Mouse (Mus musculus): ENCODE results near the gene Igf2bp2.
A peak's percentile ranks its signal among the peaks of the same experiment; 100 is the strongest.

The Igf2bp2 gene

GRCm38 (mm10) chr16:22097659-22098058 is 65.4 kb downstream of the Igf2bp2 start:
- DNase-seq: no peak

- no peak for DNase-seq
Measured at GRCm38 (mm10) chr16:22095751-22096150, 67.3 kb downstream of the Igf2bp2 start.

GRCm38 (mm10) chr16:22091255-22091783 is 71.8 kb downstream of the Igf2bp2 start:
- no peak for DNase-seq

- no peak for DNase-seq
Measured at GRCm38 (mm10) chr16:22085411-22085810, 77.7 kb downstream of the Igf2bp2 start.

DNA sequence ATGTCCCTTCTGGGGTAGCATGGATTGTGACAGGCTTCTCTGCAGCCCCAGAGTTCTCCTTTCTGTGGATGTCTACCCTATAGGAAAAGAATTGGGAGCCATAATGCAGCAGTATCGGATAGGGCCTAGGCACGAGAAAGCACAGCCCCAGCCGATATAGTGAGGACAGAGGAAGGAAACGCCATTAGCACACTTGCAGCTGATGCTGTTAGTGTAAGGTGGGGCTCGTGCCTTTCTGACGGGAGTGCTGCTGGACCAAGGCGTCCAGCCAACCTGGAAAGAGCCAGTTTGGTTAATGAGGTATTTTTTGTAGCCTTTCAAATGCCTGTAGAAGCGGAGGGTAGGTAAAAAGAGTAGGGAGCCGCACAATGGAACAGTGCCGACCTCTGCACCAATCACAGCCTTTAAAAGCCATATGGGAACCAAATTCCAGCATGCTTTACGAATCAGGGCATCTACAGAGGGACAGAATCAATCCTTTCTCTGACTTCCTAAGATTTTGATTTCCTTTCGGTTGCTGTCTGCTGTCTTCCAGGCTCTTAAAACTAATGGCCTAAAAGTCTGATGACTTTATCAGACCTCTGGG is 82.9 kb downstream of the Igf2bp2 start:
- DNase-seq: no peak

DNA sequence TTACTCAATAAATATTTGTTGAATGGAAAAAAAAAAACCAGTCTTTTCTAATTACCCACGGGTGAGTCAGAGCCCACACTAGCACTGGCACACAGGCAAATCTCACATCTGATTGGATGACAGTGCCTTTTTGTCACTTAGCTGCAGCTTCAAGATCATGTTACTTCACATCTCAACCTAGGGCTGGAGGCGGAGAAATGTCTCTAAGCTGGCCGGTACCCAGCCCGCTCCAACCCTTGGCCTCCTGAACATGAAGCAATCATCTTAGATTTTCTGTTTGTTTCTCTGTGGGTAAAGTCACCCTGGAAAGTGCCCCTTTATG is 86.5 kb downstream of the Igf2bp2 start:
- no peak for DNase-seq

- no peak for DNase-seq
Measured at GRCm38 (mm10) chr16:22075829-22076619, 87.1 kb downstream of the Igf2bp2 start.

DNA sequence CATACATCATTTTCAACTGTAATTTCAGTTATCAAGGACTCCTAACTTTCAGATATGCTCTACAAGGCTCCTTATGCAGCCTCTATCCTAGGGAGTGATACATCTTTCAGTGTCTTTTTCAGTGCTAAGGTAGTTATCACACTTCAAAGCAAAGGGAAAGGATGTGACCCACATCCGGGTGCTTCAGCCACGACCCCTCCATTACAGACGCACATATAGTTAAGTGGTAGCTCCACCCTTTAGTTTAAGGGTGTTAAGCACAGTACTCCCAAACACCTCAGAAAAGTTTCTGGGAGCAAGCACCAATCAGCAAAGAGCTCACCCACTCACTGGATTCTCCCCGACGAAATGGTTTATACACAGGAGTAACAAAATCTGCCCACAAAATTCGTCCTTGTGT is 88.0 kb downstream of the Igf2bp2 start:
- DNase-seq: no peak

DNA sequence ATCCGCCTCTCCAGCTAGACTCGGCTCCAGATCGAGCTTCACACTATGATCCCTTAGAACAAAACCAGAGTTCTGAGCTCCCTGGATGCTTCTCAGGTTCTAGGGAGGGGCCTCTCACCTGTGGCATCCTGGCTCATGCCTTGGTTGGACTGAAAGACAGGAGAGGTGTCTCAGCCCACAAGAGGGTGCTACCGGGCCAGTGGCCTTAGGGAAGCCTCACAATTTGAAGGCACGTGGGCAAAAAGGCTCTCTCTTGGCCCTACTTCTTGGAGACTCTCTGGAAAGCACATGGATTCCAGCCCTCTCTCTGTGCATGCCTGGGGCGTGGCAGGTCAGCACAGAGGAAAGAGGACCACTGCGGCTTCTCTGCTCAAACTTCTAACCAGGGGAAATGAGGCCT is 91.7 kb downstream of the Igf2bp2 start:
- DNase-seq: no peak

DNA sequence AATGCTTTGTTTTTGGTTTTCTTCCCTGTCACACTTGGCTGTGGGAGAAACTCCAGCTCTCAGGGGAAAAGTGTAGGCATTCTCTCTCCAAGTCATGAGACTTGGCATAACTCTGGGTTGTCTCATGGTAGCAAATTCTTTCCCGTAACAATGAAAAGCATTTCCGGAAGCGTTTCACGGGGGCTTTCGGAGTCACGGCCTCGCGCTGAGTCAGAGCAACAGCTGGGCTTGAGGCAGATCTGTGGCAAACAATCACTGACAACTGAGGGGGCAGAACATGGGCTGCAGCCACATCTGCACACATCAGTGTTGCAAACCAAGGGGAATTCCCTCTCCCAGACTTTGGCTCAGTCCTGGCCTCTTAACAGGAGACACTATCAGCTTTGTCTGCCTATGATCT is 95.7 kb downstream of the Igf2bp2 start:
- DNase-seq: peak; percentile 37 to 55

GRCm38 (mm10) chr16:22065536-22065935 is 97.6 kb downstream of the Igf2bp2 start:
- no peak for DNase-seq

- DNase-seq: peak in 1 of 2 experiments; percentile 16
Measured at GRCm38 (mm10) chr16:22062284-22062683, 100.8 kb downstream of the Igf2bp2 start.

GRCm38 (mm10) chr16:22061555-22062160 is 101.4 kb downstream of the Igf2bp2 start:
- no peak for DNase-seq

DNA sequence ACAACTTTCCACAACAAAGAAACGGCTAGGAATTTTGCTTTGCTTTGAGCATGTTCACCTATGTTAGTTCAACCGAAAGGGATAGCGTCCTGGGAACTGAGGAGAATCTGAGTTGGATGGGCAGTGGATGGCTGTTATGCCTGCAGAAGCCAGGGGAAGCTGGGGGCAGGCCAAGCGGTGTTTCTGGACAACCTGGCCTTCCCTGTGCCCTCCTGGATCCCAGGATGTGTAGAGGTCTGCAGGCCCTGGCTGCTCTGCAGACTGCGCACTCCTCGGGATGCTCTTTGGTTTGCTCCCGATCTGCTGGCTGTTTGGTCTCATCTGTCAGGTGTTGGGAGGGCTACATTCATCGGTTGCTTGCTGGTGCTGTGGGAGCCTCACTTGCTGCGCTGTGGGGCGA is 102.7 kb downstream of the Igf2bp2 start:
- no peak for DNase-seq

DNA sequence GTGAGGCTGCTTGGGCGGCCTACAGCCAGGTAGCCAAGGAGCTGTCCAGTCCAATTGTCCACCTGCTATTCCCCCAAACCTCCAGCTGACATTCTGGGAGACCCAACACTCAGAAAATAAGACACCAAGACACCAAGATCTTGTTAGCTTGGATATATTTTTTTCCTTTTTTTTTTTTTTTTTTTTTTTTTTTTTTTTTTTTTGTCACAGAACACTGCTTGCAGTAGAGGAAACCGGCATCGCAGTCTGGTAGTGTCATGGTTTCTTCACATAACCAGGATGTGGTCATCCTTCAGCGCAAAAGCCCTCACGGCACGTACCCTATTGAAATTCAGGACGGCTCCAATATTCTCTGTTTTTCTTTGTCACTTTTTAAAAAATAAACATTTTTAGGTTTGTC is 104.2 kb downstream of the Igf2bp2 start:
- no peak for DNase-seq

DNA sequence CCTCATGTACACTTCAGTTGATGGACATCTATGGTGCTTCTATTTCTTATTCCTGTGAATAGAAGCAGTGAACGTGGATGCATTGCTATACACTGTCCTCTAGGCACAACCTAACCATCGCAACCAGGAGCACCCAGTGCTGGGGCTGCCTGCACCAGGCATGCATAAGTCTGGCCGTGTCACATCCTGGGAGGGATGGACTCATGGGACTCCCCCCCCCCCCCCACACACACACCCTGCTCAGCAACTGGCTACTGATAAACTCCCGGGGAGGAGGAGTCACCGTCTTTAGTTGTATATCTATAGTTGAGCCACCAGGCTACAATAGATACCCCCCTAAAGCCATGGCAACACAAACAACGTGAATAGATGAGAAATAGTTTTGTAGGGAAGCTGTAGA is 105.6 kb downstream of the Igf2bp2 start:
- DNase-seq: no peak

DNA sequence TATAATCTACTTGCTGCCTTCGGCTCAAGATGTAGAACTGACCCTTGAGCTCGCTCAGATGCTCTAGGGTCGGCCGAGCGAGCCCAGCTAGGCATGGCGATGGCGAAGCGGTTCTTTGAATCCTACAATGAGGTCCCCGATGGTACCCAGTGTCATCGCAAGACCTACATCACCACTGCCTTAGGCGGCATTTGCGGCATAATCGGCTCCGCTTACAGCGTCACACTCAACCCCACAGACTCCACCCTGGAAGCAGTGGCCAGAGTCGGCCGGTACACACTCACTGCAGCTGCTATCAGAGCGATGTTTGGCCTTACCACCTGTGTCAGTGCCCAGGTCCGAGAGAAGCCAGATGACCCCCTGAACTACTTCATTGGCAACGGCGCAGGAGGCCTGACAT is 109.7 kb downstream of the Igf2bp2 start:
- DNase-seq: no peak

GRCm38 (mm10) chr16:22046739-22047366 is 116.2 kb downstream of the Igf2bp2 start:
- DNase-seq: no peak

- no peak for DNase-seq
Measured at GRCm38 (mm10) chr16:22045930-22046329, 117.2 kb downstream of the Igf2bp2 start.

- no peak for DNase-seq
Measured at GRCm38 (mm10) chr16:22043830-22044229, 119.3 kb downstream of the Igf2bp2 start.

DNA sequence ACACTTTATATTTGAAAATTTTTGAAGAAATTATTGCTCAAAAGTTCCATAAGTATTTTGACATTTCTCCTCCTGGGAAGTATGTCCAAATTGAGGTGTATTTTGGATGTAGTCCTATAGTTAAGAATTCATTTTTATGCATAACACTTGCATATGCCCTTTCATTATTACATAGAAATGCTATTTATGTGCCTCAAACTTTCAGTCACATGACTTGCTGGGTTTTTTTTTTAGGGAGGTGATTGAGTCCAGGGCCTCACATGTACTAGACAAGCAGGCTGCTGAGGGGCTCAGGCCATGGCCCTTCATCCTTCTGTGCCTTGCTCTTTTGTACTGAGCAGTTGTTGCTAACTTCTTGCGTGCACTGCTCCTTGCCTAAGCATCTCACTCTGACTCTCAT is 123.1 kb downstream of the Igf2bp2 start:
- no peak for DNase-seq

DNA sequence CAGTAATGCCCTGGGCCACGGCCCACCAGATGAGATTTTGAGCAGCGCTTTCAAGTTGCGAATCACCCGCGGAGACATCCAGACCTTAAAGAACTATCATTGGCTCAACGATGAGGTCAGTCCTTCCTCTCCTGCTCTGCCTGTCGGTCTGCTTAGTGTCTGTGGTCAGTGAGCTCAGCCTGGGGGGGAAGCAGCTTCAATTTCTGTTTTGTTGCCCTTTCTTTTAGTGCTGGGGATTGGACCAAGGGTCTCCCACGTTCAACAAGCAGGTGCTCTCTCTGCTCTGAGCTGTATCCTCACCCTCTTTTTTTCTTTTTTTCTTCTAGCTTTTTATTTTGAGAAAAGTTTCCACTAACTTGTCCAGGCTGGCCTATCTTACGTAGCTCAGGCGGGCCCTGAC is 124.5 kb downstream of the Igf2bp2 start:
- DNase-seq: no peak

DNA sequence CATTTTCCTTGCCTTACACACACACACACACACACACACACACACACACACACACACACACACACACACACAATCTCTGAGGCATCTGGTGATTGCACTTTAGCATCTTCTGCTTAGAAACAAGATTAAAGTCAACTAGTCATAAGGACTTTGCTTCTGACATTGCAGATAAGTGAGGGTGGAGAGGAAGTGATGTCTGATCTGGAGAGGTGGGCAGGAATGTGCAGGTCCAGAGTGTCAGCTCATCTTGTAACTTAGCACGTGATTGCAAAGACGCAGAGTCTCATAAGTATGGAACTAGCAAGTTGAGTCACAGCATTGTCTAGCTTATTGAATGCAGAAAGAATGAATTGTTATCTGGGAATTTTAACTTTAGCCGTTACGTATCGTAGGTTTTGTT is 135.6 kb downstream of the Igf2bp2 start:
- DNase-seq: no peak

DNA sequence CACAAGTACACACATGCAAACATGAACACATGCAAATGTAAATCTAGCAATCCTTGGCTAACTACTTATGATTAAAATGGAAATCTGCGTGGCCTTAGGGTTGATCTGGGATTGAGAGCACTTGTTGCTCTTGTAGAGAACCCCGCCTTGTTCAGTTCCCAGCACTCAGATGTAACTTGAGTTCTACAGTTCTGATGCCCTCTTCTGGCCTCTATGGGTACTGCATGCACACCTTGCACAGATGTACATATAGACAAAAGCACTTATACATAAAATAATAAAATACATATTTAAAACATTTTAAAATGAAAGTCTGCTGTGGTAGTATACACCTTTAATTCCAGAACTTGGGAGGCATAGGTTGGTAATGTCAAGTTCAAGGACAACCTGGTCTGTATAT is 141.0 kb downstream of the Igf2bp2 start:
- peak in 1 of 2 experiments; percentile 36 for DNase-seq
